Mouse (Mus musculus) myocyte (in vitro differentiated cells): ENCODE results near the gene Suds3. TPM values are rescaled to one million over a fixed set of nuclear protein-coding genes. Genes with fewer than 3 reads are reported as not detected.

Source experiments
- H3K27me3 ChIP-seq: one replicate; pipeline ENCODE4 v1.6.1; 2011; ENCODE audit not compliant: control insufficient read depth, insufficient read depth, insufficient read length
- H3K36me3 ChIP-seq: one replicate; pipeline ENCODE4 v1.6.1; 2011; ENCODE audit not compliant: control insufficient read depth, insufficient read depth
- H3K4me2 ChIP-seq: one replicate; pipeline ENCODE4 v1.6.1; 2011; ENCODE audit warnings: low read depth, control low read depth
- H3K4me3 ChIP-seq: one replicate; pipeline ENCODE4 v1.5.1; 2011; ENCODE audit warnings: mild to moderate bottlenecking, control low read depth, moderate library complexity
- H3K79me2 ChIP-seq: one replicate; pipeline ENCODE4 v1.6.1; 2011; ENCODE audit not compliant: control insufficient read depth, insufficient read depth
- H3ac ChIP-seq: one replicate; pipeline ENCODE4 v1.6.1; 2011; ENCODE audit not compliant: control insufficient read depth, insufficient read length
- CEBPB ChIP-seq: IDR thresholded peaks from 2 replicates; pipeline ENCODE4 v1.6.1; 2011; ENCODE audit warnings: mild to moderate bottlenecking, moderate library complexity; ENCODE audit not compliant: poor library complexity, insufficient read depth, severe bottlenecking
- E2F4 ChIP-seq: IDR thresholded peaks from one replicate; pipeline ENCODE4 v1.6.1; 2011; ENCODE audit warnings: mild to moderate bottlenecking, control low read depth, moderate library complexity; ENCODE audit not compliant: insufficient read depth
- MAX ChIP-seq: IDR thresholded peaks from one replicate; pipeline ENCODE4 v1.6.1; 2011; ENCODE audit warnings: low read depth, mild to moderate bottlenecking, control low read depth
- MYOD1 ChIP-seq, 3 experiments: IDR thresholded peaks; one replicate each; pipeline ENCODE4 v1.6.1; 2011; ENCODE audit warnings: control low read depth in 2 of 3, low read depth in 2 of 3, mild to moderate bottlenecking in 2 of 3, moderate library complexity in 1 of 3; ENCODE audit not compliant: insufficient read length in 2 of 3, control insufficient read depth in 1 of 3
- MYOG ChIP-seq, 3 experiments: IDR thresholded peaks; one replicate each; pipeline ENCODE4 v1.6.1; 2011; ENCODE audit warnings: control low read depth in 2 of 3, low read depth in 2 of 3, mild to moderate bottlenecking in 2 of 3; ENCODE audit not compliant: insufficient read length in 2 of 3, control insufficient read depth in 1 of 3, insufficient read depth in 1 of 3
- POLR2A ChIP-seq: IDR thresholded peaks from one replicate; pipeline ENCODE4 v1.6.1; 2011; ENCODE audit warnings: low read depth, mild to moderate bottlenecking, control low read depth, moderate library complexity; ENCODE audit not compliant: insufficient read length
- POLR2AphosphoS2 ChIP-seq: IDR thresholded peaks from one replicate; pipeline ENCODE4 v1.6.1; 2011; ENCODE audit warnings: low read depth, control low read depth; ENCODE audit not compliant: insufficient read length
- REST ChIP-seq: IDR thresholded peaks from one replicate; pipeline ENCODE4 v1.6.1; 2011; ENCODE audit warnings: mild to moderate bottlenecking, control low read depth, moderate library complexity; ENCODE audit not compliant: insufficient read depth, insufficient read length
- SRF ChIP-seq: IDR thresholded peaks from one replicate; pipeline ENCODE4 v1.6.1; 2011; ENCODE audit warnings: low read depth; ENCODE audit not compliant: control insufficient read depth, insufficient read length
- TCF12 ChIP-seq: IDR thresholded peaks from one replicate; pipeline ENCODE4 v1.6.1; 2011; ENCODE audit warnings: mild to moderate bottlenecking, control low read depth; ENCODE audit not compliant: poor library complexity, insufficient read depth, severe bottlenecking
- TCF3 ChIP-seq: IDR thresholded peaks from one replicate; pipeline ENCODE4 v1.6.1; 2011; ENCODE audit warnings: low read depth, control low read depth; ENCODE audit not compliant: insufficient read length
- USF1 ChIP-seq: IDR thresholded peaks from one replicate; pipeline ENCODE4 v1.6.1; 2011; ENCODE audit warnings: low read depth, mild to moderate bottlenecking, control low read depth, moderate library complexity
- polyA plus RNA-seq: library from polyadenylated mRNA; unstranded; fragments of >200 nt; fragmentation: generic; extraction: Trizol; gene quantifications from one replicate; pipeline ENCODE4 v1.2.1, GENCODE M21; 2012; ENCODE audit warnings: missing spikeins

The Suds3 gene
- polyA plus RNA-seq, 1 experiment: 77.0 TPM

DNA sequence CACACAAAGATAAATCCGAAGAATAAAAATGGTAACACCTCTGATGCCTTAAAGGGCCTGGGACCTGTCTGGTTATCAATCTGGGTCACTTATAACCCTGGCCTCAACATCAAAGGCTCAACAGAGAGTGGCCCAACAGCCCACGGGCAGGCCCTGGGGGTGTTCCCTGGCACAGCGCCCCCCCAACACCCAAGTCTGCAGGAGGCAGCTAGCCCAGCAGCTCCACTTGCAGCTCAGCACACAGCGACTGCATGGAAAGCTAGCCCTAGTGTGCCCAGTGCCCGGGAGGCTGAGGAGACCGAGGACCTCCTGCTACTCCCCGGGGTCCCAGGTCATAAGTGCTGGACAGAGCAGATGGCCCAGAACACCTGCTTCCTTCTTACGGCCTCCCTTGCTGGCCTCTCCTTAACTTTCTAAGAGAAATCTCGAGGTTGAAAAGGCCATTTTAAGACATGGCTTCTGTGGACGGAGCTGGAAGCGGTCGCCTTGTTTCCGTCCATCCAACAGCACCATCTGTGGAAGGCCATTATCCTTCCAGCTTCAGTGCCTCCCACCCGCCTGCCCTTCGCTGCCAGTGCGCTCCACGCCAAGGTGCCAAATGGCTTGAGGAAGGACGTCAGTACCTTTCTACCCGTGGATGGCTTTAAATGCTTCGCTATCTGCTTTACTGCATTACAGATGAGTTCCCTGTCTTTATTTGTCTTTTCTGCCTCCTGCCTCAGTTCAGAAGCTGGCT, 12.6 kb downstream of the Suds3 start:
- Histone ChIP-seq H3K27me3 (no peaks in the 10 kb centered on the region), H3K79me2 (no peaks in the 10 kb centered on the region), H3K36me3 (peaks cover 10% of the 10 kb centered on the region), H3K4me3 (no peak overlapping the region), H3K4me2 (no peak overlapping the region), H3ac (no peak overlapping the region)
- no peak for TF ChIP-seq MYOG (IDR thresholded peaks at IDR 0.05; ENCODE audit: control insufficient read depth in 1 of 3, insufficient read depth in 1 of 3, insufficient read length in 2 of 3, low read depth in 2 of 3)
- TF ChIP-seq SRF: no peak
- TF ChIP-seq POLR2A: no peak
- no peak for TF ChIP-seq REST
- TF ChIP-seq MYOD1 (IDR thresholded peaks at IDR 0.05; ENCODE audit: control insufficient read depth in 1 of 3, insufficient read length in 2 of 3, low read depth in 2 of 3): no peak
- TF ChIP-seq MAX: no peak
- TF ChIP-seq POLR2AphosphoS2: no peak
- TF ChIP-seq TCF3: no peak
- no peak for TF ChIP-seq CEBPB
- no peak for TF ChIP-seq TCF12
- TF ChIP-seq USF1: no peak
- no peak for TF ChIP-seq E2F4

DNA sequence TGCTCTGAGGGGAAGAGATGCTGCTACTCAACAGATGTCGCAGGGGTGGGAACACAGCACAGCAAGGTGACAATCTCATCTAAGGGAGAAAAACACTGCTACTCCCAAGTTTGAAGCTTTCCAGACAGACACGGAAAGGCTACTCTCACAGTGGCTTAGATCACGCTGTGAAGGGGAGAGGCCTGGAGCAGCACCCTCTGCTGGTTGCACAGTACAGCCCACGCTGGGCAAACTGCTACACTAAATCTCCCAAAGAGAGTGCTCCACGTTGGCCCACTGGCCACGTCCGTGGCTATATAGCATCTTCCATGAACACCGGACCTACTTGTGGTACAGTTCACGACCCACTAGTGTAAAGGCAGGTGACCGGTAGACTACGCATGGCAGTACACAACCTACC, 16.2 kb downstream of the Suds3 start:
- H3K27me3 ChIP-seq: no peaks in the 10 kb centered on the region

DNA sequence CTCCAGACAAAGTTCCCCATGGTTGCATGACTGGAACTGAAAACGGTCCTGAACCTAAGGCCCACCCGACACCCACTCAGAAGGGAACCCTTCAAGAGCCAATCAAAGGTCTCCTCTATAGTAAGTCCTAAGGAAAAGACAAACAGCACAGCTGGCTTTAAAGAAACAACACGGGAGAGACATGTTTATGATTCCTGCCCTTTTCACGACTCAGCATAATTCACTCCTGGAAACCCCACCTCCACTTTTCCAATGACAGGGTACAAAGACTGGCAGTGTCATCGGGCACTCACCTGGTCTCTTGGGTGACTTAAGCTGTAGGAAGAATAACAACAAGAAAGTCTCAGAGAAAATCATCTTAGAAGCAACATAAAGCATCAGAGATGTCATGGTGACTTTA, 16.9 kb downstream of the Suds3 start:
- Histone ChIP-seq H3K4me2 (no peak overlapping the region), H3K36me3 (peaks cover 3% of the 10 kb centered on the region), H3K27me3 (no peaks in the 10 kb centered on the region), H3K4me3 (no peak overlapping the region), H3K79me2 (no peaks in the 10 kb centered on the region), H3ac (no peak overlapping the region)
- TF ChIP-seq MAX: no peak
- TF ChIP-seq REST: no peak
- no peak for TF ChIP-seq MYOD1 (IDR thresholded peaks at IDR 0.05; ENCODE audit: control insufficient read depth in 1 of 3, insufficient read length in 2 of 3, low read depth in 2 of 3)
- TF ChIP-seq E2F4: no peak
- no peak for TF ChIP-seq CEBPB
- no peak for TF ChIP-seq MYOG (IDR thresholded peaks at IDR 0.05; ENCODE audit: control insufficient read depth in 1 of 3, insufficient read depth in 1 of 3, insufficient read length in 2 of 3, low read depth in 2 of 3)
- no peak for TF ChIP-seq TCF3
- TF ChIP-seq SRF: no peak
- no peak for TF ChIP-seq POLR2AphosphoS2
- TF ChIP-seq USF1: no peak
- TF ChIP-seq POLR2A: no peak
- TF ChIP-seq TCF12: no peak

More for the DNA sequence above, 16.2 kb downstream of the Suds3 start:
- TF ChIP-seq POLR2AphosphoS2 (no peak), TCF12 (no peak)
- no peaks in the 10 kb centered on the region for H3K79me2 ChIP-seq
- H3ac ChIP-seq: no peak overlapping the region
- no peak overlapping the region for H3K4me2 ChIP-seq
- no peak overlapping the region for H3K4me3 ChIP-seq
- peaks cover 6% of the 10 kb centered on the region for H3K36me3 ChIP-seq

DNA sequence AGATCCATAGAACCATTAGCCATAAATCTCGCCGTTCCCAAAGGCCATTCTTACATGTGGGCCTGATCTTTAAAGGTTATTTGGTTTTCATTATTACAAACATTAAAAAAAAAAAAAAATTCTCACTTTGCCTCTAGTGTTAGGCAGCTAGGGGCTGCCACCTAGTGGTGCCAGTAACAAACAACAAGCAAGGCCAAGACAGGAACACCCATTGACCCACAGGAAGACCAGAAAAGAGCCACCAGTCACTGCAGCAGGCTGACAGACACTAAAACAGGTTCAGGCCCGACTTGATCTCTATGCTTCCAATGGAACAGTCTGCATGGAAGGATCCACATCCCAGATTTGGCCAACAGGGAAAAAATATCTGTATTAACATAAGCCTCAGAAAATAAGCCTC, 19.2 kb downstream of the Suds3 start:
- no peaks in the 10 kb centered on the region for H3K27me3 ChIP-seq
- peaks cover 3% of the 10 kb centered on the region for H3K36me3 ChIP-seq
- no peak overlapping the region for H3K4me3 ChIP-seq
- no peak overlapping the region for H3ac ChIP-seq
- H3K79me2 ChIP-seq: no peaks in the 10 kb centered on the region
- H3K4me2 ChIP-seq: no peak overlapping the region
- TF ChIP-seq MYOG (IDR thresholded peaks at IDR 0.05; ENCODE audit: control insufficient read depth in 1 of 3, insufficient read depth in 1 of 3, insufficient read length in 2 of 3, low read depth in 2 of 3): no peak
- TF ChIP-seq SRF: no peak
- TF ChIP-seq POLR2AphosphoS2: no peak
- TF ChIP-seq MAX: no peak
- TF ChIP-seq POLR2A: no peak
- TF ChIP-seq CEBPB: no peak

DNA sequence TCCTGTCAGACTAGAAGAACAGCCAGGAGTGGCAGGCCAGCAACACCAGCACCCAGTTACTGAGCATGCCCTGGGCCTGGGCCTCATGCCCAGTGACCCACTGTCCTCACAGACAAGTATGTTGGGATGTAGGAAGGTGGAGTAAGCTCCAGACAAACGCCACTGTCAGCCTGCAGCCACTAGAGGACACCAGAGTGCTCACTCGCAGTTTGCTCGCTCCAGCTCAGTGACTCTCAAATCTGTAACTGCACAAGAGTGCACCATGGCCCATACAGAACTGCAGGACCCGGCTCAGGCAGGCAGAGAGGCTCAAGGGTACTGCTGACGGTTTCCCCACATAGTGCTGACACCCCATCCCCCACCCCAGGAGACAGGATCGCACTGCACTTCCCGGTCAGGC, 21.5 kb downstream of the Suds3 start:
- H3K4me3 ChIP-seq: no peak overlapping the region
- H3ac ChIP-seq: no peak overlapping the region
- TF ChIP-seq TCF12 (no peak), USF1 (no peak), MAX (no peak)
- H3K79me2 ChIP-seq: no peaks in the 10 kb centered on the region
- no peak overlapping the region for H3K4me2 ChIP-seq
- H3K27me3 ChIP-seq: no peaks in the 10 kb centered on the region
- H3K36me3 ChIP-seq: peaks cover 3% of the 10 kb centered on the region
